Mouse (Mus musculus): ENCODE data around the gene Tnks1bp1. TPM values are rescaled to one million over a fixed set of nuclear protein-coding genes. Genes with fewer than 3 reads are reported as not detected.
A peak's percentile ranks its signal among the peaks of the same experiment; 100 is the strongest.

The Tnks1bp1 gene
- 32.9 and 34.0 TPM in 2 replicates for polyA plus RNA-seq (2015; fragmentation: Nextera tagmentation; extraction: Ambion mirVana)

DNA sequence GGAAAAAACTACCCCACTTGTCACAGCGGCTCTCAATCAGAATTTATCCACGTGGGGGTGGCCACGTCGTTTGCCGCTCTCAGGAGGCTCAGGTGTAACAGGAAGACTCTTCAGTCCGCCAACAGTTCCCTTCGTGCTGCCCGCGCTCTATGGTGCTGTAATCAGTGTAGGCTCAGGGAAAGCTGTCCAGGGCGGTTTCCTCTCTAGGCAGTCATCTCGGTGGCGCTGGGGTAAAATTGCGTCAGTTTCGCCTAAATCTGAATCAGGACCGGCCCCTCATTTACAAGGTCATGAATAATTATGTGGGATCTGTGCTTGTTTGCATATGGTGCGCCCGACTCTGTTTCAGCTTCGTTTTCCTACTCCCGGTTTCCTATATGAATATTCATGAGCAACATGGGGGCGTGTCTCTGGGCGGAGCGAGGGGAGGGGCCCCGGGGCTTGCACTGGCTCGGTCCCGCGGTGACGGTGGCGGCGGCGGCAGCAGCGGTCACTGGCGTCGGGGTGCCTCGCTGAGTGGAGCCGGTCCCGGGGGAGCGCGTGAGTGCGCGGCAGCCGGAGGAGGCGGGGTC is at the start of gene Tnks1bp1:
Tnks1bp1 (plus strand) TSS at position 427 of the 572 bp plus-strand sequence.
- Histone ChIP-seq H3K4me3 (ENCODE audit: low read depth, low read length) (peak within 1 kb of the TSS; percentile 62), H3K36me3 (ENCODE audit: control insufficient read depth, insufficient read depth, low read length) (peaks cover 19% of the 10 kb centered on the region), H3K4me1 (replicated peaks; ENCODE audit: control insufficient read depth, insufficient read depth) (0 out of 2 replicates have a peak, but pooled peaks cover 6% of the 10 kb centered on the region), H3K9ac (ENCODE audit: low read length) (peak within 1 kb of the TSS; percentile 73), H3K27ac (replicated peaks) (peak within 1 kb of the TSS; percentile 96), H3K9me3 (ENCODE audit: control insufficient read depth, low read length) (no peaks in the 10 kb centered on the region), H3K4me2 (replicated peaks; ENCODE audit: low read depth) (peak within 1 kb of the TSS; percentile 77), H3K27me3 (ENCODE audit: control insufficient read depth, insufficient read depth, low read length) (no peaks in the 10 kb centered on the region)
- ATAC-seq (ENCODE audit: low FRiP score, low TSS enrichment) (peak; percentile 86), DNase-seq (ENCODE audit: low spot score) (peak; percentile 98)
- WGBS, result under 1% methylated on average over 39 of the region's 42 CpGs
- no peak for TF ChIP-seq EP300 (optimal IDR thresholded peaks at IDR 0.05)

- no peak for ATAC-seq (ENCODE audit: low FRiP score, low TSS enrichment)
Measured at GRCm38 (mm10) chr2:84999486-85000181, 48.2 kb upstream of the Tnks1bp1 start.

DNA sequence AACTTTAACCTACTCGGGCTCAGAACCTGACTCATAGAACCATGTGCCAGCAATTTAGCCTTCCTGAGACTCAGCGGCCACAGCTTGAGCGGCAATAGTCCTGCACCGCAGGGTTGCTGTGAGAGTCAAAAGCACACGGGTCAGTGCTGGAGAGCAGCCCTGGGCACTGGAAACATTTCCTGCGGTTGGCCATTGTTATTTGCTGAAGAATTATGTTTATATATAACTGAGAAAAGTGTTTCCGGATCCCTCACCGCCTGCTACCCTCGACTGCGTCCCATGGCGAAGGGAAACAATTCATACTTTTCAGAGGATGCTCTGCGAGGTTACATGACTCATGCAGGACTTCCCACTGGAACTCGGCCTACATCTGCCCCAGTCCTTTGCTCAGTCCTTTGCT is 46.3 kb upstream of the Tnks1bp1 start:
- H3K27me3 ChIP-seq (ENCODE audit: control insufficient read depth, insufficient read depth, low read length), result no peaks in the 10 kb centered on the region
- H3K9me3 ChIP-seq (ENCODE audit: control insufficient read depth, low read length), result no peaks in the 10 kb centered on the region
- 62% methylated on average over 13 of the region's 13 CpGs for WGBS
- no peak for TF ChIP-seq EP300 (optimal IDR thresholded peaks at IDR 0.05)
- no peak overlapping the region for H3K4me2 ChIP-seq (replicated peaks; ENCODE audit: low read depth)
- DNase-seq (ENCODE audit: low spot score) (no peak), ATAC-seq (ENCODE audit: low FRiP score, low TSS enrichment) (peak; percentile 33; the same call in 1 of the 2 replicates)
- no peak overlapping the region for H3K27ac ChIP-seq (replicated peaks)
- no peaks in the 10 kb centered on the region for H3K4me1 ChIP-seq (replicated peaks; ENCODE audit: control insufficient read depth, insufficient read depth)
- H3K9ac ChIP-seq (ENCODE audit: low read length), result no peak overlapping the region
- H3K36me3 ChIP-seq (ENCODE audit: control insufficient read depth, insufficient read depth, low read length), result no peaks in the 10 kb centered on the region
- no peak overlapping the region for H3K4me3 ChIP-seq (ENCODE audit: low read depth, low read length)

More at GRCm38 (mm10) chr2:84999486-85000181, 48.2 kb upstream of the Tnks1bp1 start:
- TF ChIP-seq EP300 (optimal IDR thresholded peaks at IDR 0.05) (no peak), CTCF (IDR thresholded peaks at IDR 0.05; ENCODE audit: low read depth) (no peak)
- no peaks in the 10 kb centered on the region for H3K27me3 ChIP-seq (ENCODE audit: control insufficient read depth, insufficient read depth, low read length)
- H3K9me3 ChIP-seq (ENCODE audit: control insufficient read depth, low read length), result no peaks in the 10 kb centered on the region
- WGBS, result 65% methylated on average over 3 of the region's 3 CpGs
- H3K27ac ChIP-seq (replicated peaks), result no peak overlapping the region
- no peaks in the 10 kb centered on the region for H3K4me1 ChIP-seq (replicated peaks; ENCODE audit: control insufficient read depth, insufficient read depth)
- DNase-seq (ENCODE audit: low spot score), result no peak
- no peak overlapping the region for H3K4me3 ChIP-seq (ENCODE audit: low read depth, low read length)
- no peaks in the 10 kb centered on the region for H3K36me3 ChIP-seq (ENCODE audit: control insufficient read depth, insufficient read depth, low read length)
- no peak overlapping the region for H3K4me2 ChIP-seq (replicated peaks; ENCODE audit: low read depth)
- H3K9ac ChIP-seq (ENCODE audit: low read length), result no peak overlapping the region

DNA sequence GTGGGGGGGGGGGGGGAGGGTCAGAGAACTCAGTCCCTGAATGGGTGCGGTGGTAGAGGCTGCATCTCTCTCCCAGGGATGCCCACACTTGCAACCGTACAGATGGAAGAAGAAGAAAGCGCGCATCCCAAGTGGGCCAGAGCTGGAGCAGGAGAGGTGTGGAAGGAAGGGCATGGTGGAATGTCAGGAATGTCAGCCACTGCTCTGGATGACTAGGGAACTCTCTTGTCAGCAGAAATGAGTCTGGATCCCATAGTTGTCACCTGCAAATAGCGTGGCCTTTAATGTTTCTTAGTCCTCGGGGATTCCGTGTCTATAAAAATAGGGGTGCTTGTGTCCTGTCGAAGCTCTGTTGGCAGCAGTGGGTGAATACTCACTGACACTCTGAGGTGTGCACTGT is 45.2 kb upstream of the Tnks1bp1 start:
- TF ChIP-seq CTCF (IDR thresholded peaks at IDR 0.05; ENCODE audit: low read depth) (no peak), EP300 (optimal IDR thresholded peaks at IDR 0.05) (no peak)
- 59% methylated on average over 8 of the region's 8 CpGs for WGBS
- Histone ChIP-seq H3K27me3 (ENCODE audit: control insufficient read depth, insufficient read depth, low read length) (no peaks in the 10 kb centered on the region), H3K27ac (replicated peaks) (no peak overlapping the region), H3K9me3 (ENCODE audit: control insufficient read depth, low read length) (no peaks in the 10 kb centered on the region), H3K9ac (ENCODE audit: low read length) (no peak overlapping the region), H3K36me3 (ENCODE audit: control insufficient read depth, insufficient read depth, low read length) (no peaks in the 10 kb centered on the region), H3K4me2 (replicated peaks; ENCODE audit: low read depth) (no peak overlapping the region), H3K4me3 (ENCODE audit: low read depth, low read length) (no peak overlapping the region), H3K4me1 (replicated peaks; ENCODE audit: control insufficient read depth, insufficient read depth) (no peaks in the 10 kb centered on the region)
- ATAC-seq (ENCODE audit: low FRiP score, low TSS enrichment) (no peak), DNase-seq (ENCODE audit: low spot score) (no peak)

DNA sequence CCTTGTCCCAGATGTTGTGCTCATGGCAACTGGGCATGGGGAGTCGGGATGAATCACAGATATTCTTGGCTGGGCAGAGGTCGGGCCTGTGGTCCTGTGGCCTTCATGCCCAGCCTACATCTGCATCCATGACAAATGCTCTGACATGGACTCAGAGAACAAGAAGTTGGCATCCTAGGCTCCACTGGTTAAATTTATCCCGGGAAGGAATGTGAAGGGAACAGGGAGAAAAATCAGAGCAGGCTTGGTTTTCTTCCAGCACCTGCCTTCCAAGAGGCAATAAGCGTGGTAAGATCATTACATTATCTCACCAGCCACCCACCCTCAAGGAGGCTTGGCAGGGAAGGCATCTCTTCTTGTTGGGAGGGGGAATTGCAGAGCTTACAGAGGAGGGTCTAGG is 43.5 kb upstream of the Tnks1bp1 start:
- H3K27ac ChIP-seq (replicated peaks), result no peak overlapping the region
- H3K27me3 ChIP-seq (ENCODE audit: control insufficient read depth, insufficient read depth, low read length), result no peaks in the 10 kb centered on the region
- TF ChIP-seq EP300 (optimal IDR thresholded peaks at IDR 0.05), result no peak
- no peak for TF ChIP-seq CTCF (IDR thresholded peaks at IDR 0.05; ENCODE audit: low read depth)
- DNase-seq (ENCODE audit: low spot score) (no peak), ATAC-seq (ENCODE audit: low FRiP score, low TSS enrichment) (no peak)
- H3K9ac ChIP-seq (ENCODE audit: low read length), result no peak overlapping the region
- H3K4me1 ChIP-seq (replicated peaks; ENCODE audit: control insufficient read depth, insufficient read depth), result no peaks in the 10 kb centered on the region
- no peak overlapping the region for H3K4me2 ChIP-seq (replicated peaks; ENCODE audit: low read depth)
- no peaks in the 10 kb centered on the region for H3K9me3 ChIP-seq (ENCODE audit: control insufficient read depth, low read length)
- no peak overlapping the region for H3K4me3 ChIP-seq (ENCODE audit: low read depth, low read length)
- WGBS, result 78% methylated on average over 4 of the region's 4 CpGs
- H3K36me3 ChIP-seq (ENCODE audit: control insufficient read depth, insufficient read depth, low read length), result no peaks in the 10 kb centered on the region

DNA sequence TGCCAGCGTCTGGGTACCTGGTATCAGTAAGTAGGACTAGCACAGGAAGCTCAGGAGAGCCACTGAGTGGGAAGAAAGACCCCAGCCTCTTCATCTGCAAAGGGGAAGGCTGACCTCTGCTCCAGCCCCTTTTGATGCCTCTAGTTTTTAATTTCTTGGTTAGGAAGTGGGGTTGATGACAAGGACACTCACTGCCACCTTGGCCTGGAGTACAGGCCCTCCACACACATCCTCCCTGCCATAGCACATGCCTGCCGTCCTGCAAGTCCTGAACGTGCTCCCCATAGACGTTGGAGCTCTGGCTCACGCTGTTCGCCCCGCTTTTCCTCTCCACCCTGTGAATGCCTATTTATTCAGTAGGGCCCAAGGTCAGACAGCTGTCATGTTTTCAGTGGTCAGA is 41.2 kb upstream of the Tnks1bp1 start:
- H3K27ac ChIP-seq (replicated peaks), result no peak overlapping the region
- no peaks in the 10 kb centered on the region for H3K36me3 ChIP-seq (ENCODE audit: control insufficient read depth, insufficient read depth, low read length)
- no peak for TF ChIP-seq CTCF (IDR thresholded peaks at IDR 0.05; ENCODE audit: low read depth)
- no peak for TF ChIP-seq EP300 (optimal IDR thresholded peaks at IDR 0.05)
- no peaks in the 10 kb centered on the region for H3K4me1 ChIP-seq (replicated peaks; ENCODE audit: control insufficient read depth, insufficient read depth)
- no peak for DNase-seq (ENCODE audit: low spot score)
- WGBS, result 77% methylated on average over 7 of the region's 7 CpGs
- no peak for ATAC-seq (ENCODE audit: low FRiP score, low TSS enrichment)
- no peaks in the 10 kb centered on the region for H3K27me3 ChIP-seq (ENCODE audit: control insufficient read depth, insufficient read depth, low read length)
- H3K9me3 ChIP-seq (ENCODE audit: control insufficient read depth, low read length), result no peaks in the 10 kb centered on the region
- H3K4me3 ChIP-seq (ENCODE audit: low read depth, low read length), result no peak overlapping the region
- no peak overlapping the region for H3K4me2 ChIP-seq (replicated peaks; ENCODE audit: low read depth)
- no peak overlapping the region for H3K9ac ChIP-seq (ENCODE audit: low read length)

Measured in stomach, postnatal 0 days (tissue).